Mouse (Mus musculus): ENCODE measurements around the gene Tpbgl.

- TF ChIP-seq CTCF (IDR thresholded peaks at IDR 0.05; ENCODE audit: insufficient read depth, low read length): no peak
- TF ChIP-seq POLR2A (IDR thresholded peaks at IDR 0.05; ENCODE audit: borderline replicate concordance, extremely low read depth, low read depth, low read length): no peak
Measured at GRCm38 (mm10) chr7:99578246-99578645, 48.7 kb downstream of the Tpbgl start.
